Mouse (Mus musculus) layer of hippocampus, adult 9-11 months (tissue): ENCODE results near the gene Gjb1.
A peak's percentile ranks its signal among the peaks of the same experiment; 100 is the strongest.
"Not testable (repeated sequence)": the region's sequence is repeated elsewhere in the genome, so short reads cannot be mapped to it uniquely, and the experiment has no call there.

Source experiments
- DNase-seq: peaks from one replicate; pipeline ENCODE4 v3.0.0; 2022

Gene Gjb1

GRCm38 (mm10) chrX:101376190-101376968 lies at the start of gene Gjb1:
TSS of gene Gjb1 (plus strand) at chrX:101376378.
- DNase-seq: no peak

- DNase-seq: peak; percentile 38
Observed at GRCm38 (mm10) chrX:101329372-101330028, 46.7 kb upstream of the Gjb1 start.

DNA sequence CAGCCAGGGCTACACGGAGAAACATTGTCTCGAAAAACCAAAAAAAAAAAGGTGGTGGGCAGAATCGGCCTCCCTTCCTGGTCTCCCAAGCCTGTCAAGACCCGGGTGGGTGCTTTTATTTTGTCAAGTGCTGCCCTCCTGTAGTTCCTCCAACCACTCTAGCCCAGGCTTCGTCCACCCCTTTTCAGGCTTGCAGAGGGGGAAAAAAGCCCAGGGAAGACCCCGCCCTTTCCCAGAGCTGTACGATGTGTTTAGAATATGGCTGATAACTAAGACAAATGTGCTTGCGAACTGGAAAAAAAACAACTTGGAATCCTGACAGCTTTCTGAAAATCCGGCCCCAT lies 44.2 kb upstream of the Gjb1 start:
- no peak for DNase-seq

DNA sequence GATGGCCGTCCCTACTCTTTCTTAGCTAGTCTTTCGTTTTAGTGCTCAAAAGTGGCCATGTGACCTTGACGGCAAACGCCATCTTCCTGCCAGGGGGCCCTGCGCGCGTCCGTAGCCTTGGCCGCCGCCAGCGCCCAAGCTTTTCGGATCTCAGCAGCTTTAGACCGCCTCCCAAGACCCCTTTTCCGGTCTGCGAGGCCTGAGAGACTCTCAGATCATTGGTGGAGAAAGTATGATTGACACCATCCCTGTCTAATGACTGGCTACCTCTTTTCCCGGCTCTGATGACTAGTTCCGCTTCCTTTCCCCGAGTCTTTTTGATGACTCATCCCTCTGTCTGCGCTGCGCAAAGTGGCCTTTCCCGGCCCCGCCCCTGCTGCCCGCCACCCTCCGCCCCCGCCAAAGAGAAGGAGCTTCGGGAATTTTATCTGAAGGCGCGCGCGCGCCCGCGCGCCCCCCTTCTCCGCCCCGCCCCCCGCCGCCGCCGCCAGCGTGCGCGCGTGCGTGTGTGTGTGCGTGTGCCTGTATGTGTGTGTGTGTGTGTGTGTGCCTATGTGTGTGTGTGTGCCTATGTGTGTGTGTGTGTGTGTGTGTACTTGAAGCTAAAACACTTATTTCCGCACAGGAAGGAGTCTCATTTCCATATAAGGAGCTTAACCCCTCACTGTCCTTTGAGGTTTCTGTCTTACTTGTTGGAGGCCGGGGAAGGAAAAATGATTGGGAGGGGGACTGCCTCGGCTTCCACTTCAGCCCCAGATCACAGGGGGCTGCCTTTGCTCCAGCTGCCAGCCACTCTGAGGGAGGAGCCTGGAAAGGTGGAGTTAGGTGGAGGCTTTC lies 43.6 kb upstream of the Gjb1 start:
- peak; percentile 95 for DNase-seq

GRCm38 (mm10) chrX:101334606-101335005 lies 41.6 kb upstream of the Gjb1 start:
- no peak for DNase-seq

DNA sequence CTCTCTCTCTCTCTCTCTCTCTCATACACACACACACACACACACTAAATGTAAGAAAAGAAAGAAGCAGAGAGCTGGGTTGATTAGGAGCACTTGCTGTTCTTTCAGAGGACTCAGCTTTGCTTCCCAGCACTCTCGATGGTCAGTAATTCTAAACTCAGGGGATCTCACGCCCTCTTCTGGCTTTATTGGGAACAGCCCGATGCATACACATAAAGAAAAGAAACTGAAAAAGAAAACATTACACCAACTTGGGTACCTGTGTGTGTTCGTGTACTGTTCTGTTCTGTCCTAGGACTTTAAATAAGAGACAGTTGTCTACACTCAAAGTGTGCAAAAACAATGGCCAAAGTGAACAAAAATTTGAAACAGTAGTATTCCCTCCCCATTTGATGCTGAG lies 37.5 kb upstream of the Gjb1 start:
- DNase-seq: no peak

DNA sequence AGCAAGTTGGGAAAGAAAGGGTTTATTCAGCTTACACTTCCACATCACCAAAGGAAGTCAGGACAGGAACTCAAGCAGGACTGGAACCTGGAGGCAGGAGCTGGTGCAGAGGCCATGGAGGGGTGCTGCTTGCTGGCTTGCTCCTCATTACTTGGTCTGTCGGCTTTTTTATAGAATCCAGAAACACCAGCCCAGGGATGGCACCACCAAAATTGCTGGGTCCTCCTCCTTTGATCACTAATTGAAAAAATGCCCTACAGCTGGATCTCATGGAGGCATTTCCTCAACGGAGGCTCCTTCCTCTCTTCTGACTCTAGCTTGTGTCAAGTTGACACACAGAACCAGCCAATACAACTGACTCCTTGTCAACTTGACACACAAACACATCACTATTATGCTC lies 33.3 kb upstream of the Gjb1 start:
- DNase-seq: not testable (repeated sequence)

- no peak for DNase-seq
Observed at GRCm38 (mm10) chrX:101345456-101345855, 30.7 kb upstream of the Gjb1 start.

- DNase-seq: no peak
Observed at GRCm38 (mm10) chrX:101346475-101346874, 29.7 kb upstream of the Gjb1 start.

DNA sequence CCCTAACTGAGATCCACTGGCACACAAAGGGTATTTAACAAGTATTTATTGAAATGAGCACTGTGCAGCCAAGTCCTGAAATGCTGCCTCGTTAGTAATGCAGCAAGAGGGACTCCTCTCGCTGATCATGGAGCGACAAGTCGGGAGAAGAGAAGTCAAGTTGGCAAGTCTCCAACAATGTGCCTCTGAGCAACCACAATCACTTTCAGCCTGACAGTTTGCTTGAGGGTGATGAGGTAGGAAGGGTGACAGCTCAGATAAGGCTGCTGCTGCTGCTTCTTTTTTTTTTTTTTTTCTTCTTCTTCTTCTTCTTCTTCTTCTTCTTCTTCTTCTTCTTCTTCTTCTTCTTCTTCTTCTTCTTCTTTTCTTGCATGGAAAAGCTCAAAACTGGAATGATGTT lies 25.0 kb upstream of the Gjb1 start:
- DNase-seq: no peak

GRCm38 (mm10) chrX:101358902-101359301 lies 17.3 kb upstream of the Gjb1 start:
- DNase-seq: not testable (repeated sequence)

GRCm38 (mm10) chrX:101369001-101369400 lies 7.2 kb upstream of the Gjb1 start:
- DNase-seq: no peak

- no peak for DNase-seq
Observed at GRCm38 (mm10) chrX:101370573-101370972, 5.6 kb upstream of the Gjb1 start.

- no peak for DNase-seq
Observed at GRCm38 (mm10) chrX:101372946-101373345, 3.2 kb upstream of the Gjb1 start.

- DNase-seq: no peak
Observed at GRCm38 (mm10) chrX:101377076-101377475, 898 bp downstream of the Gjb1 start.

DNA sequence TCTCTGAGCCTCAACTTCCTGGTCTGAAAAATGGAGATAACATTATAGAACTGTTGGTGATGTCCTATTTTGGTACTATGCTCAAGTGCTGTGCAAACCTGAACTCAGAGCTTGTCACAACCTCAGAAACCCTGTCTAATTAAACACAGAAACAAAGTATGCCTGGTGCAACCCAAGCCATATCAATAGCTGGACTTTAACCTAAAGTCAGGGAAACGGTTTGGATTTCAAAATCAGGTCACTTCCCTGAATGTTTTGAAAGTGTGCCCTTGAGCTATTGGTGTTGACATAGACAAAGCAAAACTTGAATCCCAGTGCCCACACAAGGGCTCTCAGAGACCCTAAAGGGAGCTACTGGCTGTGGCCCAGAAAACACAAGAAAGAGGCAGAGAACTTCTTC lies 3.6 kb downstream of the Gjb1 start:
- no peak for DNase-seq

DNA sequence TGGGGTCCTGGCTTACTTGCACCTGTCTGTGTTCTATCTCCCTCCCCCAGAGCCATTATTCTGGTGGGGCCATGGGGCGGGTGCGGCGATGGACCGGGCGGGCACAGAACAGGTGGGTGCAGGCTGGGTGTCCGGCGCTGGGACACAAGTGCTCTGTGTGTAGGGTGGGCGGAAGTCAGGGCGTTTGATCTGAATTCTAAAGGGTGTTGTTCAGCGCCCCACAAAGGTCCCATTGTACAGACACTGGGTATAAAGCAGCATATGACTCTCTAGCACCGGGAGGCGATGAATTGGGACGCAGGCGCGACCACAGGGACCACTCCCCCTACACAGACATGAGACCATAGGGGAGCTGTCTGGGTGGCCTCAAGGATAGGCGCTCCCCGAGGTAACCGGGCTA lies 7.3 kb downstream of the Gjb1 start:
- DNase-seq: peak; percentile 63

DNA sequence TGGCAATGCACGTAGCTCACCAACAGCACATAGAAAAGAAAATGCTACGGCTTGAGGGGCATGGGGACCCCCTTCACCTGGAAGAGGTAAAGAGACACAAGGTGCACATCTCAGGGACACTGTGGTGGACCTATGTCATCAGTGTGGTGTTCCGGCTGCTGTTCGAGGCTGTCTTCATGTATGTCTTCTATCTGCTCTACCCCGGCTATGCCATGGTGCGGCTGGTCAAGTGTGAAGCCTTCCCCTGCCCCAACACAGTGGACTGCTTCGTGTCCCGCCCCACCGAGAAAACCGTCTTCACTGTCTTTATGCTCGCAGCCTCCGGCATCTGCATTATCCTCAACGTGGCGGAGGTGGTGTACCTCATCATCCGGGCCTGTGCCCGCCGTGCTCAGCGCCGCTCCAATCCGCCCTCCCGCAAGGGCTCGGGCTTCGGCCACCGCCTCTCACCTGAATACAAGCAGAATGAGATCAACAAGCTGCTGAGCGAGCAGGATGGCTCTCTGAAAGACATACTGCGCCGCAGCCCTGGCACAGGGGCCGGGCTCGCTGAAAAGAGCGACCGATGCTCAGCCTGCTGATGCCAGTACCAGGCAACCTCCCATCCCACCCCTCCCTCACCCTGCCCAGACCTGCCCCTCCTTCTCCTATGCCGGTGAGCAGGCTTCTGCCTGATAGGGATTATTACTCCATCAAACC lies 8.4 kb downstream of the Gjb1 start:
- no peak for DNase-seq

DNA sequence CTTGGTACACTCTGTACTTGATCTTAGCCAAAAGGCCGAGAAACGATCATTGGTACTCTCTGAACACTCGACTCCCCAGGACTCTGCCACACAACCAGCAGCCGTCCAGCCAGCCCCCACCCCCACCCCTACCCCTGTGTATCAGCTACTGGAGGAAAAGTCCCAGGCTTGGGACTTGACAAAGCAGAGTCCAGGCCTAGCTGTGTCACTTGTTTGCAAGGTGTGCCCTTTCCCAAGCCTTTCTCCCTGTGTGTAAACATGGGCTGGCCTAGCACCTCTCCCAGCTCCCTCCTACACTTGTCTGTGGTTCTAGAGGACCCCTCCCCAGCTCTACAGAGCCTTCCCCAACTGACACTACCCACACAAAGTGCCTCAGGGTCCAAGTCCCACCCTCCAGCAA lies 10.0 kb downstream of the Gjb1 start:
- DNase-seq: no peak

DNA sequence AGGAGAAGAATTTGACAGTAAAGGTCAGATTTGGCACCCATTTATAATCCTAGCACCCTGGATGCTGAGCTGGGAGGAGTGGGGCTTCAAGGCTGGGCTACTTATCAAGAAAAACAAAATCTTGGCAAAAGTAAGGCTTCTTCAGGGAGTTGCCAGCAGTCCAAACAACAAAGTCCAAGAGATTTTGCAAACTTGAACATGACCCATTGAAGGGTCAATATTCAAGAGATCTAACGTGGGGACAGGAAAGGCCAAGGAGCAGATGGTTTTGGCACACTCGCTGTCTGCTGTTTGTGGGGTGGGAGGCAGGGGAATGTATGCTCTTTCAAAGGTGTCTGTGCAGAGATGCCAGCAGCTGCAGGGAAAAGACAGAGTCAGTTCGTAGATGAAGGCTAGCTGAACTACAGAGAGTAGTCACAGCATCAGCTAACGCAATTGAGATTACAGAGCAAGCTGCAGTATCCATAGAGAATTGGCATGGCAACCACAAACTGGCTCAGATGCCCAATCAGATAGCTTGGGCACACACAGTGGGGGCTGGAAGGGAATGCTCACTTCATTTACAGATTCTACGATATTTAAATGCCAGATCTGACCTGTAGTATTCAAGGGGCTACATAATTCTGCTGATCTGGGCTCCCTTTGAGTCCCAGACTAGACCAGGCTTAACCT lies 12.8 kb downstream of the Gjb1 start:
- DNase-seq: peak; percentile 25

- no peak for DNase-seq
Observed at GRCm38 (mm10) chrX:101394341-101394740, 18.2 kb downstream of the Gjb1 start.

- DNase-seq: no peak
Observed at GRCm38 (mm10) chrX:101396459-101396858, 20.3 kb downstream of the Gjb1 start.
